Mouse (Mus musculus) monocyte, adult 5-6 weeks (primary cell): ENCODE data around the gene Elavl3. TPM values are rescaled to one million over a fixed set of nuclear protein-coding genes. Genes with fewer than 3 reads are reported as not detected.

Experiments used
- ATAC-seq: fragments of 153-309, 156-312 bp; replicated peaks from 2 replicates; pipeline ENCODE4 v1.8.0; 2017; ENCODE audit warnings: mild to moderate bottlenecking; ENCODE audit not compliant: low TSS enrichment, insufficient number of reproducible peaks, severe bottlenecking, poor library complexity, low FRiP score
- total RNA-seq: library from RNA; stranded (forward); fragments of 200-1000, 200-491, 200-594 nt; gene quantifications from 3 replicates; pipeline ENCODE4 v1.2.3, GENCODE M21; 2017

Elavl3 gene
- total RNA-seq, 1 experiment from 2014 or later = not detected

- no peak for ATAC-seq
Observed at GRCm38 (mm10) chr9:22024592-22024991, 27.2 kb downstream of the Elavl3 start.

GRCm38 (mm10) chr9:22017208-22017825 is 34.5 kb downstream of the Elavl3 start:
- no peak for ATAC-seq

- ATAC-seq = no peak
Observed at GRCm38 (mm10) chr9:22016245-22016644, 35.6 kb downstream of the Elavl3 start.

GRCm38 (mm10) chr9:22012731-22013130 is 39.1 kb downstream of the Elavl3 start:
- ATAC-seq = no peak

- ATAC-seq = no peak
Observed at GRCm38 (mm10) chr9:22011055-22011454, 40.8 kb downstream of the Elavl3 start.

DNA sequence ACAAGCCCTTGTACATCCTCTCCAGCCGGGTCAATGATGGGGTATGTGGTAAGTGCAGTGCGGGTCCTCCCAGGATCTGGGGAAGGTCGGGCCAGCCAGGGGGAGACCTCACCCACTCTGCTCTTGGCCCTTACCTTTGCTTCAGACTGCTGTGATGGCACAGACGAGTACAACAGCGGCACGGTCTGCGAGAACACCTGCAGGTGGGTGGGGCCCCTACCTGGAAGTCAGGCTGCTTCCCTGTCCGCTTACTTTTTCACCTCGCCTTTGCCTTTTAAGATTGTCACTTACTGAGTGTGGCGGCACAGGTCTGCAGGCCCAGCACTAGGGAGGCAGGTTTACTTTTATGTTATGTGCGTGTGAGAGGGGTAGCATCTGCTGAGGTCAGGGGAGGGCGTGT is 47.3 kb downstream of the Elavl3 start:
- ATAC-seq = no peak

GRCm38 (mm10) chr9:22003163-22003554 is 48.7 kb downstream of the Elavl3 start:
- no peak; the same call in 1 of the 2 replicates for ATAC-seq

- peak; percentile 97 for ATAC-seq
Observed at GRCm38 (mm10) chr9:22002194-22003162, 49.3 kb downstream of the Elavl3 start, which contains the start of the genes Ccdc151 and Prkcsh. TSS of gene Ccdc151 (minus strand) at chr9:22002634. TSS of gene Prkcsh (plus strand) at chr9:22002806.

DNA sequence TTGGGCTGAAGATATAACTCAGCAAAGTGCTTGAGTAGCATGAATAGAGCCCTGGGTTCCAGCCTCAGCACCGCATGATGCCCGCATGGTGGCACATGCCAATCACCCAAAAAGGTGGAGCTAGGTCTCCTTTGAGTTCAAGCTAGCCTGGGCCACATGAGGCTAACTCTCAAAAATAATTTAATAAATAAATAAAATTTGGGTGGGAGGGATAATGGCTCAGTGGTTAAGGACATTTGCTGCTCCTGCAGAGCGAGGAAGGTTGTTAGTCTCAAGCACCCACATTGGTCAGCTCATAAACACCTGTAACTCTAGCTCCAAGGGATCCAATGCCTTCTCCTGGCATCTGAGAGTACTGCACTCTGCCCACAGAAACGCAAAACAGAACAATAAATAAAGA is 50.2 kb downstream of the Elavl3 start:
- ATAC-seq = no peak

GRCm38 (mm10) chr9:22000296-22000695 is 51.5 kb downstream of the Elavl3 start:
- no peak for ATAC-seq

DNA sequence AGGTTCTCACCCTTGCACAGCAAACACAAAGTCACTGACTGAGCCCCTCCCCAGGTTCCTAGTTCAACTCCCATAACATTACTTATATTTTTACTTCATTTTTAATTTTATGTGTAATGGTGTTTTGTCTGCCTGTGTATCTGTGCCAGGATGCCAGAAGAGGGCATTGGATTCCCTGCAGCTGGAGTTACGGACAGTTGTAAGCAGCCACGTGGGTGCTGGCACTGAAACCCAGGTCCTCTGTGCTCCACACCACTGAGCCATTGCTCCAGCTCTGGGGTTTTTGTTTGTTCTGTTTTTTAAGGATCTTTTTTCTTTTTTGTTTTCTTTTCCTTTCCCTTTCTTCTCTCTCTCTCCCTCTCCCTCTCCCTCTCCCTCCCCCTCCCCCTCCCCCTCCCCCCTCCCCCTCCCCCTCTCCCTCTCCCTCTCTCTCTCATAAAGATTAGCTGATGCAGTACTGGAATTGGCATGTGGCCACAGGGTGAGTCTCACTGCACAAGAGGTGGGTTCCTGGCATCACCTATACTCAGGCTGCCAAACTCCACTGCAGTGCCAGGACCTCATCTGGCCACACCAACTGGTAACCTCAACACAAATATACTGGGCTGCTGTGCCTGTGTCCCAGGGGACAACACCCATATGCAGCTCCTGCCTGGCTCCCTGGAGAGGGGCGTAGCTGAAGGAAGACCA is 55.5 kb downstream of the Elavl3 start:
- no peak for ATAC-seq

GRCm38 (mm10) chr9:21992227-21992626 is 59.6 kb downstream of the Elavl3 start:
- no peak for ATAC-seq

GRCm38 (mm10) chr9:21989230-21990110 is 62.4 kb downstream of the Elavl3 start, which contains the start of gene Rgl3:
TSS of gene Rgl3 (minus strand) at chr9:21989446.
- no peak for ATAC-seq

- ATAC-seq = no peak
Observed at GRCm38 (mm10) chr9:21988421-21989101, 63.3 kb downstream of the Elavl3 start.

DNA sequence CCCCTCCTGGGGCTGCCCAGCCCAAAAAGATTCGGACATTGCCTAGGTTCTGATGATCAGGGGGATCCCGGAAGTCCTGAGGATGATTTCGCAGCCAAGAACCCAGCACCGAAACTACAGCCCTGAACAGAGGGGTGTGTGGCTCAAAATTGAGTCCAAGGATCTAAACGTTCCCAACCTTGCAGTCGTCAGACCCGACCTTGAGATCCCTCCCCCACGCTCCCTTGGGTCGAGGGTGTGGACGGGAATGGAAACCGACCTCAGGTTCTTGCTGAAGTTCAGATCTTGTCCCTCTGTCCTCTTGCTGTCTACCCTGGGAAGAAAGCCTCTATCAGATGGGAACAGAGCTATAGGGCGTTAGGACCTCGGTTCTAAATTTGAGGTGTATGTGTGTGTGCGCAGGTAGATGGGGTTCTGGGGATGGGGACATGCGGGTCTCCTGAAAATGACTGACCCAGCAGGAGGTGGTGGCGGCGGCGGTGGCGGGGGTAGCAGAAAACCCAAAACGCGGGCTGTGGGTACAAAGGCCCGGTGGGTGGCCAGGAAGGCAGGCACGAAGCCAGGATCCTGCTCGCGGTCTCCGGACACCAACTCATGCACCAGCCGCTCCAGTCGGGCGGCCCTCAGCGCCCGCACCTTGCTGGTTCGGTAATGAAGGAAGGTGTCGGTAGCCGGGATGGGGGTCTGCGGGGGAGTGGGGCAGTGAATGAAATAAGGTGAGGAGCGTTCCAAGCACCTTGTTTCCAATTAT is 64.1 kb downstream of the Elavl3 start:
- ATAC-seq = no peak

GRCm38 (mm10) chr9:21983911-21984310 is 67.9 kb downstream of the Elavl3 start:
- no peak for ATAC-seq
